Comparison of ENCODE assay signal across 8 mouse cellular contexts in genomic region chr8:123361082-123361739, GRCm38 (mm10). TPM values are rescaled to one million over a fixed set of nuclear protein-coding genes. Genes with fewer than 3 reads are reported as not detected.
A peak's percentile ranks its signal among the peaks of the same experiment; 100 is the strongest.
DNase-seq lines count a peak whose midpoint lies in the region; ATAC-seq and TF ChIP-seq lines count a peak whose summit lies in the region.

No protein-coding gene starts in this region.

- no peak overlapping the region for H3K9ac ChIP-seq in ES-Bruce4 (ENCODE audit: low read depth, poor library complexity, severe bottlenecking)
- H3K9ac ChIP-seq in lung, embryonic 15.5 days, result no peak overlapping the region

- H3K4me2 ChIP-seq in lung, embryonic 15.5 days, result no peak overlapping the region

- peak; percentile 72 for ATAC-seq in erythroid progenitor cell, adult 5-6 weeks (replicated peaks; ENCODE audit: low FRiP score, poor library complexity, severe bottlenecking)
- peak; percentile 17; the same call in 1 of the 2 replicates for ATAC-seq in lung, embryonic 15.5 days (ENCODE audit: borderline replicate concordance, extremely low read depth, low FRiP score, low TSS enrichment)

- H3K36me3 ChIP-seq in ES-Bruce4 (ENCODE audit: control insufficient read depth, insufficient read depth, low read length, poor library complexity, severe bottlenecking), result no peaks in the 10 kb centered on the region
- no peaks in the 10 kb centered on the region for H3K36me3 ChIP-seq in lung, embryonic 15.5 days

- no peaks in the 10 kb centered on the region for H3K4me1 ChIP-seq in ES-Bruce4 (ENCODE audit: control insufficient read depth, insufficient read depth, low read length)
- no peaks in the 10 kb centered on the region for H3K4me1 ChIP-seq in lung, embryonic 15.5 days

- WGBS in lung, embryonic 15.5 days, result 43% methylated on average over 12 of the region's 12 CpGs

- peak; percentile 91 for TF ChIP-seq CTCF in ES-Bruce4 (IDR thresholded peaks at IDR 0.05; ENCODE audit: low read depth, low read length)

- peak; percentile 54 for DNase-seq in brain, embryonic 18.5 days (ENCODE audit: low read depth, low spot score)
- peak; percentile 85 for DNase-seq in heart, postnatal 4 days
- peak; percentile 62 to 90 for DNase-seq in layer of hippocampus, adult 18-20 months (ENCODE audit: low spot score in 2 of 2)
- peak; percentile 76 for DNase-seq in ovary, postnatal 14 days (ENCODE audit: low spot score)
- peak; percentile 31 to 67 for DNase-seq in thymus, postnatal 10 days (ENCODE audit: low spot score in 2 of 2)

- H3K27ac ChIP-seq in ES-Bruce4 (ENCODE audit: insufficient read depth, low read length), result no peak overlapping the region
- no peak overlapping the region for H3K27ac ChIP-seq in lung, embryonic 15.5 days

- TF ChIP-seq EP300 in ES-Bruce4 (IDR thresholded peaks at IDR 0.05; ENCODE audit: insufficient read depth, low read depth, low read length), result no peak

- H3K4me3 ChIP-seq in ES-Bruce4 (ENCODE audit: low read depth, low read length), result no peak overlapping the region
- no peak overlapping the region for H3K4me3 ChIP-seq in lung, embryonic 15.5 days

- TF ChIP-seq POLR2A in ES-Bruce4 (IDR thresholded peaks at IDR 0.05; ENCODE audit: insufficient read depth, low read length), result no peak

- no peaks in the 10 kb centered on the region for H3K27me3 ChIP-seq in ES-Bruce4 (ENCODE audit: control insufficient read depth, insufficient read depth, low read length, poor library complexity, severe bottlenecking)
- H3K27me3 ChIP-seq in lung, embryonic 15.5 days, result no peaks in the 10 kb centered on the region

- no peaks in the 10 kb centered on the region for H3K9me3 ChIP-seq in ES-Bruce4 (replicated peaks; ENCODE audit: control insufficient read depth, insufficient read depth, low read length, poor library complexity, severe bottlenecking)
- H3K9me3 ChIP-seq in lung, embryonic 15.5 days, result no peaks in the 10 kb centered on the region

RNA-seq across cellular contexts. Expression of gene Tcf25, which starts 12.3 kb away (rescaled TPM):
- polyA plus RNA-seq in ES-Bruce4 (2011; ENCODE audit: insufficient read depth, insufficient read length, low read depth, missing spikeins), result 239 TPM in 2 replicates
- total RNA-seq in erythroid progenitor cell, adult 5-6 weeks (2015; ENCODE audit: low replicate concordance), result 36.4 and 48.6 TPM in 2 replicates
- total RNA-seq in erythroid progenitor cell, adult 5-6 weeks (2017; ENCODE audit: low replicate concordance), result 27.2 and 70.3 TPM in 2 replicates
- 100 to 1,000 TPM; 174 to 178 TPM for total RNA-seq in heart, postnatal 4 days (2021)
- total RNA-seq in layer of hippocampus, adult 18-20 months (2021), result 100 to 1,000 TPM; 487 TPM
- 143 and 162 TPM in 2 replicates for polyA plus RNA-seq in lung, embryonic 15.5 days (2015; fragmentation: Nextera tagmentation; extraction: Ambion mirVana)

RNA-seq across cellular contexts. Expression of gene Spire2, which starts 28.7 kb away (rescaled TPM):
- 4.2 and 5.0 TPM in 2 replicates for polyA plus RNA-seq in ES-Bruce4 (2011; ENCODE audit: insufficient read depth, insufficient read length, low read depth, missing spikeins)
- total RNA-seq in erythroid progenitor cell, adult 5-6 weeks (2015; ENCODE audit: low replicate concordance), result not detected in 2 replicates
- total RNA-seq in erythroid progenitor cell, adult 5-6 weeks (2017; ENCODE audit: low replicate concordance), result not detected in 2 replicates
- total RNA-seq in heart, postnatal 4 days (2021), result under 1 TPM; 0.38 to 0.61 TPM
- total RNA-seq in layer of hippocampus, adult 18-20 months (2021), result 10 to 100 TPM; 17.0 TPM
- 1.3 and 1.4 TPM in 2 replicates for polyA plus RNA-seq in lung, embryonic 15.5 days (2015; fragmentation: Nextera tagmentation; extraction: Ambion mirVana)

RNA-seq across cellular contexts. Expression of gene Fanca, which starts 42.8 kb away (rescaled TPM):
- 56.4 and 58.9 TPM in 2 replicates for polyA plus RNA-seq in ES-Bruce4 (2011; ENCODE audit: insufficient read depth, insufficient read length, low read depth, missing spikeins)
- total RNA-seq in erythroid progenitor cell, adult 5-6 weeks (2015; ENCODE audit: low replicate concordance), result 47.9 and 75.0 TPM in 2 replicates
- total RNA-seq in erythroid progenitor cell, adult 5-6 weeks (2017; ENCODE audit: low replicate concordance), result 31.5 and 34.1 TPM in 2 replicates
- 10 to 100 TPM; 16.7 to 22.9 TPM for total RNA-seq in heart, postnatal 4 days (2021)
- 1 to 10 TPM; 1.2 to 1.7 TPM for total RNA-seq in layer of hippocampus, adult 18-20 months (2021)
- 29.0 and 30.0 TPM in 2 replicates for polyA plus RNA-seq in lung, embryonic 15.5 days (2015; fragmentation: Nextera tagmentation; extraction: Ambion mirVana)

RNA-seq across cellular contexts. Expression of gene Mc1r, which starts 45.7 kb away (rescaled TPM):
- polyA plus RNA-seq in ES-Bruce4 (2011; ENCODE audit: insufficient read depth, insufficient read length, low read depth, missing spikeins), result not detected in 2 replicates
- total RNA-seq in erythroid progenitor cell, adult 5-6 weeks (2015; ENCODE audit: low replicate concordance), result not detected in 2 replicates
- total RNA-seq in erythroid progenitor cell, adult 5-6 weeks (2017; ENCODE audit: low replicate concordance), result not detected in 2 replicates
- total RNA-seq in heart, postnatal 4 days (2021), result not detected
- total RNA-seq in layer of hippocampus, adult 18-20 months (2021), result under 1 TPM in 1 of 2 experiments, not detected in 1; 0.07 TPM
- not detected in 2 replicates for polyA plus RNA-seq in lung, embryonic 15.5 days (2015; fragmentation: Nextera tagmentation; extraction: Ambion mirVana)

RNA-seq across cellular contexts. Expression of gene Tubb3, which starts 50.0 kb away (rescaled TPM):
- 19.6 and 20.1 TPM in 2 replicates for polyA plus RNA-seq in ES-Bruce4 (2011; ENCODE audit: insufficient read depth, insufficient read length, low read depth, missing spikeins)
- not detected in 2 replicates for total RNA-seq in erythroid progenitor cell, adult 5-6 weeks (2015; ENCODE audit: low replicate concordance)
- not detected in 2 replicates for total RNA-seq in erythroid progenitor cell, adult 5-6 weeks (2017; ENCODE audit: low replicate concordance)
- 1 to 10 TPM; 1.8 to 2.5 TPM for total RNA-seq in heart, postnatal 4 days (2021)
- 100 to 1,000 TPM; 253 to 286 TPM for total RNA-seq in layer of hippocampus, adult 18-20 months (2021)
- 4.6 and 11.4 TPM in 2 replicates for polyA plus RNA-seq in lung, embryonic 15.5 days (2015; fragmentation: Nextera tagmentation; extraction: Ambion mirVana)

Comparison
In these comparisons a context has a peak if more than half of its experiments do, and no peak if none do; other contexts are left out.
1. RNA of gene Spire2, which starts 28.7 kb away (total RNA-seq): 17.0 TPM in layer of hippocampus, adult 18-20 months; 0.38 to 0.61 TPM in heart, postnatal 4 days and not detected in erythroid progenitor cell, adult 5-6 weeks; every median in the first group is over 10 times any median in the second.
2. RNA of gene Fanca, which starts 42.8 kb away (total RNA-seq): 31.5 to 75.0 TPM in erythroid progenitor cell, adult 5-6 weeks and 16.7 to 22.9 TPM in heart, postnatal 4 days; 1.2 to 1.7 TPM in layer of hippocampus, adult 18-20 months; every median in the first group is over 4 times any median in the second.
3. Peak in every context shown above with its lines, with median percentiles within 50 percentile points of each other: DNase-seq.